Mouse (Mus musculus): ENCODE data around the gene Mucl3. TPM values are rescaled to one million over a fixed set of nuclear protein-coding genes. Genes with fewer than 3 reads are reported as not detected.

Mucl3 gene
- 0.17 and 0.23 TPM in 2 replicates for polyA plus RNA-seq (2015; fragmentation: Nextera tagmentation; extraction: Ambion mirVana)

- H3K4me2 ChIP-seq (replicated peaks; ENCODE audit: low read depth, low read length): no peak within 1 kb of the TSS
- H3K27me3 ChIP-seq (ENCODE audit: insufficient read depth, low read length): no peaks in the 10 kb centered on the region
- H3K27ac ChIP-seq (ENCODE audit: low read length): no peak within 1 kb of the TSS
- H3K9ac ChIP-seq (replicated peaks; ENCODE audit: low read length): no peak within 1 kb of the TSS
- ATAC-seq (ENCODE audit: low FRiP score, low TSS enrichment): peak; percentile 28; the same call in 1 of the 2 replicates
- H3K4me3 ChIP-seq (ENCODE audit: low read length): no peak within 1 kb of the TSS
- no peaks in the 10 kb centered on the region for H3K4me1 ChIP-seq (ENCODE audit: insufficient read depth, low read length)
- H3K9me3 ChIP-seq (ENCODE audit: low read length): no peaks in the 10 kb centered on the region
- WGBS: 59% methylated on average over 13 of the region's 13 CpGs
- H3K36me3 ChIP-seq (ENCODE audit: insufficient read depth, low read length): no peaks in the 10 kb centered on the region
Observed at GRCm38 (mm10) chr17:35643609-35644236, at the start of gene Mucl3. Gene Mucl3, minus strand, starts transcription at chr17:35643695.

GRCm38 (mm10) chr17:35692368-35692767, 48.9 kb upstream of the Mucl3 start:
- Histone ChIP-seq H3K4me3 (ENCODE audit: low read length) (no peak overlapping the region), H3K4me2 (replicated peaks; ENCODE audit: low read depth, low read length) (no peak overlapping the region), H3K9ac (replicated peaks; ENCODE audit: low read length) (no peak overlapping the region), H3K9me3 (ENCODE audit: low read length) (peaks cover 6% of the 10 kb centered on the region), H3K27ac (ENCODE audit: low read length) (no peak overlapping the region), H3K4me1 (ENCODE audit: insufficient read depth, low read length) (peaks cover 8% of the 10 kb centered on the region), H3K27me3 (ENCODE audit: insufficient read depth, low read length) (no peaks in the 10 kb centered on the region), H3K36me3 (ENCODE audit: insufficient read depth, low read length) (peaks cover 67% of the 10 kb centered on the region)
- no peak for ATAC-seq (ENCODE audit: low FRiP score, low TSS enrichment)
- 83% methylated on average over 4 of the region's 4 CpGs for WGBS

- 85% methylated on average over 4 of the region's 4 CpGs for WGBS
- no peak for ATAC-seq (ENCODE audit: low FRiP score, low TSS enrichment)
Observed at GRCm38 (mm10) chr17:35691811-35692210, 48.3 kb upstream of the Mucl3 start.

GRCm38 (mm10) chr17:35689936-35690645, 46.6 kb upstream of the Mucl3 start:
- no peak overlapping the region for H3K9ac ChIP-seq (replicated peaks; ENCODE audit: low read length)
- H3K27ac ChIP-seq (ENCODE audit: low read length): no peak overlapping the region
- H3K4me3 ChIP-seq (ENCODE audit: low read length): no peak overlapping the region
- no peak overlapping the region for H3K4me2 ChIP-seq (replicated peaks; ENCODE audit: low read depth, low read length)
- WGBS: 89% methylated on average over 18 of the region's 18 CpGs
- H3K9me3 ChIP-seq (ENCODE audit: low read length): peaks cover 1% of the 10 kb centered on the region; the same call in 1 of the 2 replicates
- no peaks in the 10 kb centered on the region for H3K27me3 ChIP-seq (ENCODE audit: insufficient read depth, low read length)
- H3K36me3 ChIP-seq (ENCODE audit: insufficient read depth, low read length): peaks cover 83% of the 10 kb centered on the region
- ATAC-seq (ENCODE audit: low FRiP score, low TSS enrichment): no peak
- no peaks in the 10 kb centered on the region for H3K4me1 ChIP-seq (ENCODE audit: insufficient read depth, low read length)

More at GRCm38 (mm10) chr17:35691811-35692210, 48.3 kb upstream of the Mucl3 start:
- Histone ChIP-seq H3K27me3 (ENCODE audit: insufficient read depth, low read length) (no peaks in the 10 kb centered on the region), H3K27ac (ENCODE audit: low read length) (no peak overlapping the region), H3K9ac (replicated peaks; ENCODE audit: low read length) (no peak overlapping the region), H3K4me2 (replicated peaks; ENCODE audit: low read depth, low read length) (no peak overlapping the region), H3K4me3 (ENCODE audit: low read length) (no peak overlapping the region), H3K4me1 (ENCODE audit: insufficient read depth, low read length) (peaks cover 2% of the 10 kb centered on the region), H3K36me3 (ENCODE audit: insufficient read depth, low read length) (peaks cover 72% of the 10 kb centered on the region), H3K9me3 (ENCODE audit: low read length) (peaks cover 6% of the 10 kb centered on the region)

GRCm38 (mm10) chr17:35688347-35689175, 45.1 kb upstream of the Mucl3 start:
- no peaks in the 10 kb centered on the region for H3K4me1 ChIP-seq (ENCODE audit: insufficient read depth, low read length)
- H3K36me3 ChIP-seq (ENCODE audit: insufficient read depth, low read length): peaks cover 90% of the 10 kb centered on the region
- H3K27ac ChIP-seq (ENCODE audit: low read length): no peak overlapping the region
- H3K9ac ChIP-seq (replicated peaks; ENCODE audit: low read length): no peak overlapping the region
- no peak for ATAC-seq (ENCODE audit: low FRiP score, low TSS enrichment)
- no peaks in the 10 kb centered on the region for H3K9me3 ChIP-seq (ENCODE audit: low read length)
- H3K4me3 ChIP-seq (ENCODE audit: low read length): no peak overlapping the region
- no peak overlapping the region for H3K4me2 ChIP-seq (replicated peaks; ENCODE audit: low read depth, low read length)
- 86% methylated on average over 25 of the region's 25 CpGs for WGBS
- no peaks in the 10 kb centered on the region for H3K27me3 ChIP-seq (ENCODE audit: insufficient read depth, low read length)

GRCm38 (mm10) chr17:35685061-35685460, 41.6 kb upstream of the Mucl3 start:
- no peaks in the 10 kb centered on the region for H3K4me1 ChIP-seq (ENCODE audit: insufficient read depth, low read length)
- H3K4me3 ChIP-seq (ENCODE audit: low read length): no peak overlapping the region
- peaks cover 85% of the 10 kb centered on the region for H3K36me3 ChIP-seq (ENCODE audit: insufficient read depth, low read length)
- H3K4me2 ChIP-seq (replicated peaks; ENCODE audit: low read depth, low read length): no peak overlapping the region
- no peak for ATAC-seq (ENCODE audit: low FRiP score, low TSS enrichment)
- no peaks in the 10 kb centered on the region for H3K9me3 ChIP-seq (ENCODE audit: low read length)
- no peak overlapping the region for H3K27ac ChIP-seq (ENCODE audit: low read length)
- no peak overlapping the region for H3K9ac ChIP-seq (replicated peaks; ENCODE audit: low read length)
- 76% methylated on average over 9 of the region's 9 CpGs for WGBS
- H3K27me3 ChIP-seq (ENCODE audit: insufficient read depth, low read length): no peaks in the 10 kb centered on the region

- WGBS: 87% methylated on average over 13 of the region's 13 CpGs
- Histone ChIP-seq H3K36me3 (ENCODE audit: insufficient read depth, low read length) (peaks cover 56% of the 10 kb centered on the region), H3K27me3 (ENCODE audit: insufficient read depth, low read length) (no peaks in the 10 kb centered on the region), H3K9me3 (ENCODE audit: low read length) (no peaks in the 10 kb centered on the region), H3K4me1 (ENCODE audit: insufficient read depth, low read length) (no peaks in the 10 kb centered on the region), H3K27ac (ENCODE audit: low read length) (no peak overlapping the region), H3K4me2 (replicated peaks; ENCODE audit: low read depth, low read length) (no peak overlapping the region), H3K9ac (replicated peaks; ENCODE audit: low read length) (no peak overlapping the region), H3K4me3 (ENCODE audit: low read length) (no peak overlapping the region)
- no peak for ATAC-seq (ENCODE audit: low FRiP score, low TSS enrichment)
Observed at GRCm38 (mm10) chr17:35681986-35682385, 38.5 kb upstream of the Mucl3 start.

GRCm38 (mm10) chr17:35680591-35680990, 37.1 kb upstream of the Mucl3 start:
- 16% methylated on average over 6 of the region's 6 CpGs for WGBS
- no peak overlapping the region for H3K27ac ChIP-seq (ENCODE audit: low read length)
- no peaks in the 10 kb centered on the region for H3K4me1 ChIP-seq (ENCODE audit: insufficient read depth, low read length)
- H3K9me3 ChIP-seq (ENCODE audit: low read length): no peaks in the 10 kb centered on the region
- H3K27me3 ChIP-seq (ENCODE audit: insufficient read depth, low read length): no peaks in the 10 kb centered on the region
- no peak overlapping the region for H3K4me2 ChIP-seq (replicated peaks; ENCODE audit: low read depth, low read length)
- ATAC-seq (ENCODE audit: low FRiP score, low TSS enrichment): no peak
- H3K36me3 ChIP-seq (ENCODE audit: insufficient read depth, low read length): peaks cover 42% of the 10 kb centered on the region
- no peak overlapping the region for H3K9ac ChIP-seq (replicated peaks; ENCODE audit: low read length)
- H3K4me3 ChIP-seq (ENCODE audit: low read length): no peak overlapping the region

GRCm38 (mm10) chr17:35673416-35674035, 30.0 kb upstream of the Mucl3 start, which contains the start of gene Gtf2h4:
Gene Gtf2h4, minus strand, starts transcription at chr17:35673739.
- H3K4me2 ChIP-seq (replicated peaks; ENCODE audit: low read depth, low read length): peak within 1 kb of the TSS; percentile 68
- no peaks in the 10 kb centered on the region for H3K9me3 ChIP-seq (ENCODE audit: low read length)
- H3K27me3 ChIP-seq (ENCODE audit: insufficient read depth, low read length): no peaks in the 10 kb centered on the region
- WGBS: under 1% methylated on average over 23 of the region's 23 CpGs
- H3K9ac ChIP-seq (replicated peaks; ENCODE audit: low read length): peak within 1 kb of the TSS; percentile 90
- H3K27ac ChIP-seq (ENCODE audit: low read length): no peak within 1 kb of the TSS
- 0 out of 2 replicates have a peak, but pooled peaks cover 13% of the 10 kb centered on the region for H3K36me3 ChIP-seq (ENCODE audit: insufficient read depth, low read length)
- H3K4me3 ChIP-seq (ENCODE audit: low read length): peak within 1 kb of the TSS; percentile 87
- peaks cover 8% of the 10 kb centered on the region for H3K4me1 ChIP-seq (ENCODE audit: insufficient read depth, low read length)
- peak; percentile 98 for ATAC-seq (ENCODE audit: low FRiP score, low TSS enrichment)
